Mouse (Mus musculus): ENCODE results near the gene Eya4. TPM values are rescaled to one million over a fixed set of nuclear protein-coding genes. Genes with fewer than 3 reads are reported as not detected.
A peak's percentile ranks its signal among the peaks of the same experiment; 100 is the strongest.

The Eya4 gene
- total RNA-seq (2021): 10 to 100 TPM; 31.1 to 31.6 TPM
- long read RNA-seq, experiment 1, partial matches to known transcripts: 2 of 8 reads
- long read RNA-seq, experiment 1, other reads (novel, unspliced or antisense): 5 of 8 reads
- long read RNA-seq, experiment 2, partial matches to known transcripts: 1 of 17 reads
- long read RNA-seq, experiment 2, other reads (novel, unspliced or antisense): 15 of 17 reads

GRCm38 (mm10) chr10:23350011-23350911 lies at the start of gene Eya4:
Gene Eya4, minus strand, starts transcription at chr10:23350786.
- DNase-seq (ENCODE audit: low spot score): peak; percentile 51

DNA sequence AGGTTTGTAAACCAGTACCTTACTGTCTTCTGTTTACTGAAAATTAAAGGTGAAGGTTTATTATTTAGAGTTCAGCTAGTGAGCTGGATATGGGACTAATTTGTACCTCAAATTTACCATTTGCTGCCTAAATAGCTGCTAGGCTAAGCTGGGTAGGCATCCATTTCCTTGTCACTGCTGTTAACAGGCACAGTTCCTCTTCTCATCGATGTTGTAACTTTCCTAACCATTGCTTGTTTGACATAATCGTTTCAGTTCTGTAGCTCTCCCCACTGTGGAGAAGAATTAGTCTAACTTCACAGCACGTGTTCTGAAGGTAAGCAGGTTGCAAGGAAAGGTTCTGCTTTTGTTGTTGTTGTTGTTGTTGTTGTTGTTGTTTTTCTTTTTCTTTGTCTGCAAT lies 44.8 kb upstream of the Eya4 start:
- no peak for DNase-seq (ENCODE audit: low spot score)

DNA sequence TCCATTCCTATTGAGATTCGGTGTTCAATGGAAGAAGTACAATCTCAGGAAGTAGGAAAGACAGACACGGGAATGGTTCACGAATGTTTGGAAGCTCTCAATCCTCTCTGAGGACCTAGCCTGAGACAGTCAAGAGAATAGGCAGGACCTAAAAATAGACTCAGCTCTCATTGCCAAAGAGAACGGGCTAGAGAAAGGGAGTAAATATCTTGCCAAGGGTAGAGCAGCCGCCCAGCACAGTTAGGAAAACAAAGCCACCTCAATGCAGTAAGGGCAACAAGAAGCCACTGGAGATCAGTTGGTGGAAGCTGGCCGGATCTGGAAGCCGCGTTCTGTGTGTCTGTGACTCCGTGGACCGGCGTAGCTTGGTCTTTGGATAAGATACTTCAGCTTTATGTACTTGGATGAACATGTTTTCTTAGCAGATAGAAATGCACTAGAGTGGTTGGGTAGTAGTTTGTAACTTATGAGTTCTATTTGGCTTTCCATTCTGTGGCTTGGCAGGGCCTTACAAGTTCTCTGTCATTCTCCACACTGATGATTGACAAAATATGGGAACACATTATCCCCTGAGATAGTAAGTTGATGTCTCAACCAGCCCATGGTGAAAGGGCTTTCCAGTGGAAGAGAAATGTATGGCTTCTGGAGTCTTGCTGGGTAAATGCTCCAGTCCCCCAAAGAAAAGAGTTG lies 44.1 kb upstream of the Eya4 start:
- DNase-seq (ENCODE audit: low spot score): peak; percentile 25

GRCm38 (mm10) chr10:23394152-23394551 lies 43.6 kb upstream of the Eya4 start:
- DNase-seq (ENCODE audit: low spot score): no peak

- peak; percentile 36 for DNase-seq (ENCODE audit: low spot score)
These were observed 13.3 kb upstream of the Eya4 start for GRCm38 (mm10) chr10:23363866-23364265.

- DNase-seq (ENCODE audit: low spot score): peak; percentile 21
These were observed 1.1 kb downstream of the Eya4 start for GRCm38 (mm10) chr10:23349392-23350010.

DNA sequence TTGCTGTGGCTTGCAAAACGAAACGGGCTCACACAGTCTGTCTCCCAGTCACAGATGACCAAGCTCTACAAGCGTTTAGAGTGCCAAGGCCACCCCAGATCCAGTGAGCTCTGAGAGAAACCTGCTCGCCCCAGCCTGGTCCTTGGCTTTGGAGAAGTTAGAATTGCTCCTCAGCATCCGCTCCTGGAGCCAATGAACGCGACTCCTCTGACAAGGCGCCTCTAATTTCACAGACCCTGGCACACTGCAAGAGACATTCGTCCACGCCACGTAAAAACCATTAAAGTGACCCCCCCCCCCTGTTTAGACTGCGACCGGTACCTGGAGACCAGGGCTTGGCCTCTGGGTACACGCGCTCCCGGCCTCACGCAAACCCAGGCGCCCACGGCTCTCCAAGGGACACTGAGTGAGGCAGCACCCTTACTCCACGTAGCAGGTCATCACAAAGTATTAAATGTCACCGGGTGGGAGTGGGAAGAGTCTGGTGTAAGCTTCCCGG lies 1.6 kb downstream of the Eya4 start:
- peak; percentile 38 for DNase-seq (ENCODE audit: low spot score)

DNA sequence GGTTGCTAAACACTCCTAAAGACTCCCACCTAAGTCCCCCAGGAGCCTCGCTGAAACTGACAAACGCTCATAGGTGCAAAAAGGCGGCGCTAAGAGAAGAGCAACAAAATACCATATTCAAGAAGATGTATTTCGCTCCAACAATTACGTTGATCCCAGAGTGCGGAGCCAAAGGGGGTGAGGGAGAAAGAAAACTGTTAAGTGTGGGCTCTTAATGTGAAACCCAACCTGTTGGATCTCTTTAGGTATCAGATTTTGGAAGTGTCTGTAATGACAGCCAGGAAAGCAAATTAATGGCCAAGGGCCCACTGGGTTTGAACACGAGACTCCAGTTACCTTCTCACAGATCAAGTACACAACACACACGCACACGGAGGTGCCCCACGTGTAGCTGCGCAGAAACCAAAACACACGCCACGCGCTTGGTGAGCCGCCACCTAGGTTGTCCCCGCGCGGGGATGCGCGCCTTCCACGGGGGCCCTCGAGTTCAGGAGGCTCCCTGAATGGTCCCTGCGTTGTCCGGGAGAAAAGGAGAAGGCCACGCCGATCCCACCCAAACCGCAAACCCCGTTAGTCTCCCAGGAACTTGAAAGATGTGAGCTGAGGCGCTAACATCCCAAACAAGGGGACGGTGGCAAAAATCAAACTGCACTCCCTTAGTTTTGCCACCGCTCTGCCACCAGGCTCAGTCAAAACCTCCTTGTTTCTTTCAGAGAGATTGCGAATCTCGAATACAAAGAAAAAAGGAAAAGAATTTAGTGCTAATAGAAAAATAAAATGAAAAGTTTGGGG lies 2.3 kb downstream of the Eya4 start:
- peak; percentile 65 for DNase-seq (ENCODE audit: low spot score)

DNA sequence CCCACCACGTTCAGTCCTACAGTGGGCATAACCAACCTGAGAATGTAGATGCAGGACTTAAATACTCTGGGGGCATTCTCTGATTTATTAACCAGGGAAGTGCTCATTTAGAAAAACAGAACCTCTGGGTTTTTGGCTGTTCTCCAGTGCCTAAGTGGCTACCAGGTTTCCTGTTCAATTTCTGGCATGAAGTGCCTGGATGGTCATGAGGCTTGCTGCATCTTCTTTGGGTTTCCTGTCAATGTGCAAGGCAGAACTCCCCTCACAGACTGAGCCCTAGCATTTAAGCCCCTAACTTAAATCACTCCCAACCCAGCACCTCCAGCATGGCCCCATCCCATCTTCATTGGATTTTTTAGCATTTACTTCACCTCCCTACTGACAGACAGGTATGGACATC lies 13.3 kb downstream of the Eya4 start:
- no peak for DNase-seq (ENCODE audit: low spot score)

GRCm38 (mm10) chr10:23332768-23333167 lies 17.8 kb downstream of the Eya4 start:
- DNase-seq (ENCODE audit: low spot score): no peak

DNA sequence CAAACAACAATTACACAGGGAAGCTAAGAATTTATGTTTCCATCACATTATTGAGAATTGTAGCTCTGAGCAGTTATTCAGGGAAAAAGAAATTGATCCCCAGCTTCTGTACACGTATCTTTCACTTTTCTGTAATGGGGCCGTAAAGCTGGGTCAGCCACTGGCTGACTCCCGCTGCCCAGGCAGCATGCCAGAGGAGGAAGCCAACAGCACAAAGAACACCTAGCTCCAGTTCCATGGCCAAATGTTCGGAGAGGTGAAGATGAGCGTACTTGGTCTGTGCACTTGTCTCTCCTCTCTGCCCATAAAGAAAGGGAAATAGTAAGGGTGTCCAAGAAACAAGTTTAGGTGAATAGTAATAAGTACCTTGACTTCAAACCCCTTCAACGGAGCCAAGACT lies 22.9 kb downstream of the Eya4 start:
- DNase-seq (ENCODE audit: low spot score): peak; percentile 43

DNA sequence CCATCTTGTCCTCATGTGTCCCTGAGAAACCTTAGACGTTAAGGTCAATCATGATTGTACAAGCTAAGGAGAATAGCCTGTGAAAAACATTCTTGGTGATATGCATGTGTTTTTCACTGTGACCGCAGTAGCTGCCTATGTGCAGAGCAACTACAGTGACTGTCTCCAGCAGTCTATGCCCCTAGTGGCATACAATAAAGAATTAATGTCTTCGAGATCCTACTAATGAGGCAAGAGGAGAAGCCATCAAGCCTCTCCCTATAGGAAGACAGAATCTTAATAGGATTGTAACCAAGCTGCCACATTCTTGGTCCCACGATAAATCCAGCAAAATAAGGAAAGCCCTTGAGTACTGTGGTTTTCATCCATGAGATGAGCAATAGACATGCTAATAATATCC lies 28.3 kb downstream of the Eya4 start:
- DNase-seq (ENCODE audit: low spot score): no peak

- no peak for DNase-seq (ENCODE audit: low spot score)
These were observed 55.0 kb downstream of the Eya4 start for GRCm38 (mm10) chr10:23295616-23296015.

- DNase-seq (ENCODE audit: low spot score): no peak
These were observed 58.1 kb downstream of the Eya4 start for GRCm38 (mm10) chr10:23292495-23292894.

DNA sequence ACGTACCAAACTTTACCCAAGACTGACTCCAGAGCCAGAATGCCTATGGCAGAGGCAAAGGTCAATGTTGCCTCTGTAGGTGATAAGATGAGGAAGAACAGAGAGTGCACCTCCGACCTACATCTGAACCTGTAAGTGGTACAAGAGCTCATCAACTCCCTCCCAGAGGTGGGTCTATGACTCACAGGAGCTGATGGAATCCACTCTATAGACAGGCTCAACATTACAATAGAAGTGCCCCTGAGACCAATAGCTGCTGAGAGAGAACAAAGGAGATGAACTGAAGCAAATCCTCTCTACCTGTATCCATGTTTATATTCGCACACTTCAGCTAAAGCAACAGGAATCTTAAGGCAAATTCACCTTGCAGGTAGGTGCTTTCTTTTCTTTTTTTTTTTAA lies 73.2 kb downstream of the Eya4 start:
- no peak for DNase-seq (ENCODE audit: low spot score)

DNA sequence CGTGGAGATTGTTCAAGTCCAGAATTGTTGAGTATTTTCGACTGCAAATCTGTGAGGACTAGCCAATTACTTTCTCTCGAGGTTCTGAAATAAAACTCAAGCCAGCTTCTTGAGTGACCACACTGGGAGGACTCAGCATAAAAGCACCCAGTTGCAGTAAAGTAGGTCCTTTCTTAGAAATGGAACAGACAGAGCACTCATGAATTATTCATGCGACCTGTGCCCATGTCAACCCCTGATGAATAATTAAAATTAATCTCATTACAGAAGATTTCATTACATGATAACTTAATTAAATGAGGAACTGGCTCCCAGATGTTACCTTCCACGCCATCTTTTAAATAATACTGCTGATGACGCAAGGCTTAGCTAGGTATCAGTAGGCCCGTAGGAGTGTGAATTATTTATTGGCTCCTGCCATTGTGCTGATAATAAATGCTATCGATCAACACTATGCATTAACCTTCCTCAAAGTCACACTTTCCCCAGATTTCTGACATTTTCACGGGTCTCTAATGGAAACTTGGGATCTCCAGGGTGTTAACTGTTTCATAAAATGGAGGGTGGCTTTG lies 79.5 kb downstream of the Eya4 start:
- no peak for DNase-seq (ENCODE audit: low spot score)

DNA sequence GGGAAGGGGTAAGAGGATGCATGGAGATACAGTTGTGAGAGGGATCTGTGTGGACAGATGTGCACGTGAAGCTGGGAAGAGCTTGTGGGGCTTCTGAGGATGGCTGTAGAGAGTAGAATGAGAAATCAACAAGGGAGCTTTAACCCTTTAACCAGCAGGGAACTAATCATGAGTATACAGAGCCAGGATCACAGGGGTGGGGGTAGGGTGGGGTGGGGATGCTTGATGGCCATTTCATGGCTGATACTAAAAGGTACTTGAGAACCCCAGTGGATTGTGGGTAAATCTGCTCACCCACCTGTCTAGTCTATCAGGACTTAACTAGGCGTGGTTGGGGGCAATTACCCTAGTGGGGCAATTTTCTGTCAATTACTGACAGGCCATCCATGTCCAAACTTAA lies 80.1 kb downstream of the Eya4 start:
- DNase-seq (ENCODE audit: low spot score): no peak

- DNase-seq (ENCODE audit: low spot score): no peak
These were observed 98.4 kb downstream of the Eya4 start for GRCm38 (mm10) chr10:23252180-23252579.

GRCm38 (mm10) chr10:23246485-23246884 lies 104.1 kb downstream of the Eya4 start:
- no peak for DNase-seq (ENCODE audit: low spot score)

DNA sequence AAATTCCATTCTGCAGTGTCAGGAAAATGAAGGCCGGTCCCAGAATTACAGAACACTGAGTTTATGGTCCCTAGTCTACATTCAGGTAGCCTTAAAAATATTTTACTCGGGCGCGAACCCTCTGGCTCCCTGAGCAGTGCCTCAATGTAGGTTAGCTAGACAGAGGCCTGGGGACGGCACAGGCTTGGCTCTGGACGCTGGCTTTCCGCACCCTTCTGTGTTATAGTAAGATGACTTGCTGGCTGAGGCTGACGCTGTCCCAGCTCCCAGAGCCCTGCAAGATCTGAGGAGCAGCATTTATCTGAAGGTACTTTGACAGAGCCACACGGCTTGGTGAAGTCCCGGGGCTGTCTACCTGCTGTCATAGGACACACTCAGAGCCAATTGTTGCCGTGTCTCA lies 113.7 kb downstream of the Eya4 start:
- peak; percentile 38 for DNase-seq (ENCODE audit: low spot score)

- no peak for DNase-seq (ENCODE audit: low spot score)
These were observed 115.2 kb downstream of the Eya4 start for GRCm38 (mm10) chr10:23235405-23235804.
